Mouse (Mus musculus) ovary, adult 18-20 months (tissue): ENCODE measurements at regions not wholly inside any gene's neighbourhood (a gene's known extent, or its start where the extent isn't known, plus 50 kb on each side); places are given as distances from the start of the nearest gene placed in this dataset.

Experiments
- DNase-seq: peaks from one replicate; pipeline ENCODE4 v3.0.0; 2022; ENCODE audit warnings: low spot score, mixed read lengths

DNA sequence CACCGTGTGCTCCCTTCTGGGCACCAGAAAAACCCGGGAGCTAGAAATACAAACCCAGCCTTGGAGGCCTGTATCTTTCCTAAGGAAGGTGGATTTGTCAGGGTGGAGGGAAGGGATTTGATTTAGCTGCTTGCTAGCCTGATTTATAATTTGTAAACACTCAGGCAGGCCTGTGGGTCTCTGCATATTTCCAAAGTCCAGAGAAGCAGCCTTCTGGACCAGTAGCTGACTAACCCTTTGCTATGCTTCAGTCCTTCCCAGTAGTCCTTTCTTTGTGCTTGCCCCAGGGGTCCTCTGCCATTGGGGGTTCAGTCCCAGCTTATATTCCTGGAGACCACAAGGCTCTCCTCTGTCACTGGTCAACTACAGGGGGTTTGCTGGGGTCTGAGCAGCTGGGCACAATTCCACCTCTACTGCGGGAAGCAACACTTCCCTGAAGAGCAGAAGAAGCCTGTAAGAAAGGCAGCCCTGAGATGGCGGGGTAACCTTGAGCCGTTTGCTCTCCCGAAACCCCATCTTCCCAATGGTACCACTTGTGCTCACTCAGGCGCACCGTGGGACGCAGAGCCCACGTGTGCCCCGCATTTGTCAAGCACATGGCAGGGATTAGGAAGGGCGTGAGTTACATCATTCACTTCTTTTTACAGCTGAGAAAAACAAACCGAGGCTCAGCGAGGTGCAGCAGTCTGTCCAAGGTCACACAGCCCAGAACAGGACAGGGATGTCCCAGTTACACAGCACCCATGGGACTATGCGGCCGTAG is 85.7 kb downstream of the 1700001O22Rik start:
- DNase-seq: no peak

DNA sequence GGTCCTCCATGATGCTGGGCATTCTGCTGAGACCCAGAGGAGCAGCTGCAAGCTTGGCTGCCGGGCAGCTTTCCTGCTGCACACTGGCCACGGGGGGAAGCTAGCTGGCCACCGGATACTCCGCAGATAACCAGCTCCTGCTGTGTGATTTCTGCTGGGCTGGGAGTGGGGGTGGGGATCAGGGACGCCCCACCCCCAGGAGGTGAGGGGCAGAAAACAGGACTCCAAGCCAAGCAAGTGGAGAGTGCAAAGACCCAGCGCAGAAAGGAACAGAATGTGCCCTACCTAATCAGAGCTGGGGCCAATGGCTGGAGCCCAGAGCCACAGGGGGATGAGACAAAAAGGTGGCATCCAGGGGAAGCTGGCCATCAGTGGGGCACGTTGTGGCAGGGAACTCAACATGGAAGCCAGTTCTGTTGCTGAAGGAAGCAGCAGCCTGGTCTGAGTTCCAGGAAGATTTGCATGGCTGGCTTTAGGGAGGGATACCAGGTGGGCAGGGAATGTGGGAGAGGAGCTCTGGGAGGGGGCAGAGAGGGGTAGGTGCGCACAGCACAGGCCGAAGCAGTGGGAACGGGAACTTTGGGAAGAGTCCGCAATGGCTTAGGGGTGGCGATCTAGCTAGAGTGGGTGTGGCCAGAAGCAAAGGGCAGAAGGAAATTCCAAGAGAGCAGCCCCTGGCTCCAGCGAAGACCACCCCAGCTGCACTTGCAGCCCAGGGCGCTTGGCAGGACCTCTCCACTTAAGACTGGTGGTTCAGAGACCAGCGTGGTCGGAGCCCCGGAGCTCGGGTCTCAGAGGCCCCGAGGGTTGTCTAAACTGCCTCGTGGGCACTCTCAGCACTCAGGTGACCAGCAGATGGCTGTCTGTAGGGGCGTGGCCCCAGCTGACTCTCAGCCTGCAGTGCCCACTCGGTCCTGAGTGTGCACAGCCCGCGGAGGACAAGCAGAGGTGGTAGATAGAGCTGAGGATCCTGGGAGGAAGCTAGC is 86.6 kb downstream of the 1700001O22Rik start:
- DNase-seq: peak; percentile 59

DNA sequence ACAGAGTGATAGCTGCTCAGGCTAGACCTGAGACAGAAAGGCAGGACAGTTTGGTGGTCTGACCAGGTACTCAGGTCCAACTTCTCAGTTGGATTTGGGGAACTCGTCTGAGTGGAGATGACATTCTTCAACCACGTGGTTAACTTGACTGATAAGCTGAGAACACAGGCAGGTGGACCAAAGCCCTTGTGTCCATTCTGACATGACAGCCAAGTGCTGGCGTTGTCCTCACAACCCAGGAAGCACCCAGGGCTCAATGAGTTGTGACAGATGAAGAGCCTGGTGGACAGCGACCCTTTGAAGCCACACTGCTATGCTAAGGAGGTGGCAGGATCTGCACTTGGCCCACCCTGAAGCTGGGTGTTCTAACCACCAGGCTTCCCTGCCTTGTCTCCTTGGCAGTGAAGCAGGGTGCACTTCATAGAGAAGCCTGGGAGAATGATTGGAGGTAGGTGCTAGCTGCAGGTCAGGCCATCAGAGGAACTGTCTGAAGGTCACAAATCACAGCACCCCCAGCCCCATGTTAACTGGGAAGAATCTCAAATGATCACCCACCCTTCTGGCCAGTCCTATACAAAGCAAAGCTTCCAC is 87.6 kb downstream of the 1700001O22Rik start:
- DNase-seq: no peak

DNA sequence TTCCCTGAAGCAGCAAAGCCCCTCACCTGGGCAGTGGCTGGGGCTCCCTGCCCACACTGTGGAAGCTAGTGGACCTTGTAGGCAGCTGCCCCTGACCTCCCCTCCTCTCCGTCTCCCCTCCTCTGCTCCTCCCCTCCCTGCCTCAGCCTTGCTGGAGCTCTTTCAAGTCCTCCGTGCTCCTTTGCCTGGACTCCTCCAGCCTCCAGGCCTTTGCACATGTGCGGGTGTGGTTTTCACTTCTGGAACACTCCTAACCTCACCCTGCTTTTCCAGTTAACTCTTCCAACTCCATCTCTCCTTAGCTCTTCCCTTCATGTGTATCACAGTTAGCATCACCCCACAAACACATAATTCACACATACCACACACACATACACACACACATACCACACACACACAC is 89.9 kb downstream of the 1700001O22Rik start:
- peak; percentile 80 for DNase-seq

DNA sequence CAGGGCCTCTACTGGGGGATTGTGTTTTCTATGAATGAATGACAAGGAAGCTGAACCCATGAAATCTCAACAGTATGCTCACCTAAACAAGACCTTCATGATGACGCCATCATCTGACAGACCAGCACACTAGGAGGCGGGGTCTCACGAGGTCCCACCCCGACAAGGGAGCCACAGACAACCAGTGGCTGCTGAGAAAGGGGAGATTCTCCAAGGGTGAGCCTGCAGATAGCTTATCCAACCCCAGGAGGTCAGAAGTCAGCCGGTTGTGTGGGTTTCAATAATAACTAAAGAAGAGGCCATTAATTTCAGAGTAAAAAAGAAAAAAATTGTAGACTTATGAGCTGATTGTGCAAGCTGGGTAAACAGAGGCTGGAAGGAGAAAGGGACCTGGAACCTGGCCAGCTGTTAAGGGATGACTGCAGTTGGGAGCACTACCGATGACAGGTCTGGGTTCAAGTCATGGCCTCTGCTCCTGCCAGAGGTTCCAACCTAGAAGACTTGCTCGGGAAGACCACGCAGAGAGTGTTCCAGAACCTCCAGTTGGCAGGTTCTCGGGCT is 90.5 kb downstream of the 1700001O22Rik start:
- no peak for DNase-seq

DNA sequence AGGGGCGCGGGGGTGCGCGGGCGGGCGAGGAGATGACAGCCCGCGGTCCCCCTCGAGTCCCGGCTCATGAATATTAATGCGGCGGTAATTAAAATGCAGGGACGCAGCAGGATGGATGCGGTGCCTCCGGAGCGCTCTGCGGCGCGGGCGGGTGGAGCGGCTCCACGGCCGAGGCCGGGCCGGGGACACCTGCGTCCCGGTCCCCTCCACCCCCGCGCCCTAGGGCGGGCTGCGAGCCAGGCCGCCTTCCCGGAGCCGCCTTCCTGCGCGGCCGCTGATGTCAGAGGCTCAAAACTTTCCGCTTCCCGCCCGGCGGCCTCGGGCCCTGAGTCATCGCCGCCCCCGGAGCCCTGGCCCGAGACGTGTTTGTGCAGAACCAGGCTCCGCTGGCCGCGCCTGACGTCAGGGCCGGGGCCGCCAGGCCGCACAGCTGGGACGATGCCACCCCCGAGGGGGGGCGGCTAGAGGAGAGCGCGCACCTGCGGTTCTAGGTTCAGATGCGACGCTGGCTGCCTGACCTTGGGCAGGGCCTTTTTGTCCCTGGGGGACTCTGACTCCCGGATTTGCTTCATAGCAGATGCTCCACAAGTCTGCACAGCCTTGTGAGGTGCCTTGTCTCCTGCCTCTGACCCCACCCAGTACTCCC is 91.5 kb downstream of the 1700001O22Rik start:
- peak; percentile 91 for DNase-seq

DNA sequence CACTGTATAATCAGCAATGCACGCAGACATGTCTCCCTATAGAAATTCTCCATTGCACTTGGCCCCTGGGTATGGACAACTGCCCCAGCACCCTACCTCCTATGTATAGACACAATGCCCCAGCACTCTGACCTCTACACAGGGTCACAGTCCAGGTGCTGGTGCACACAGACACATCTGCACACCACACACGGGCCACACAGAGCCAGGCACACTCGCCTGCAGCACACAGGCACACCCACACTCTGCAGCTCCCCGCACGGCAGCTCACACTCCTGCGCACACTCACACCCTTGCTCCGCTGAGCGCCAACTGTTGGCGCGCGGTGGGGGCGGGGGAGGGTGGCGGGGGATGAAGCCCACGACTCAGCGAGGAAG is 92.0 kb downstream of the 1700001O22Rik start:
- no peak for DNase-seq

DNA sequence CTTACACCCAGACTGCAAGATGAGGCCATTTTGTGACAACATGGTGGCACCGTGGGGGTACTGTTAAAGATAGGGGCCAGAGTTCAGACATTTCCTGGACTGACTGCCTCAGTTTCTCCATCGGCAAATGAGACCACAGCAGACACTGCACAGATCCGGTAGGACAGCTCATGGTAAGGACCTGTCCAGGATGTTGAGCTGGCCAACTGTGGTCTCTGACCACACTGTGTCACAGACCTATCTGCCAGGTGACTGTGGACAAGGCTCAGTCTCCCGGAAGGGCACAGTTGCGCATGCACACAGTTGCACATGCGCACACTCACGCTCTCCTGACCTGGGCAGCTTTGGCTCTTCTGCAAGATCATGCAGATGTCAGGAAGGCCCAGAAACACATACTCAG is 92.6 kb downstream of the 1700001O22Rik start:
- no peak for DNase-seq

DNA sequence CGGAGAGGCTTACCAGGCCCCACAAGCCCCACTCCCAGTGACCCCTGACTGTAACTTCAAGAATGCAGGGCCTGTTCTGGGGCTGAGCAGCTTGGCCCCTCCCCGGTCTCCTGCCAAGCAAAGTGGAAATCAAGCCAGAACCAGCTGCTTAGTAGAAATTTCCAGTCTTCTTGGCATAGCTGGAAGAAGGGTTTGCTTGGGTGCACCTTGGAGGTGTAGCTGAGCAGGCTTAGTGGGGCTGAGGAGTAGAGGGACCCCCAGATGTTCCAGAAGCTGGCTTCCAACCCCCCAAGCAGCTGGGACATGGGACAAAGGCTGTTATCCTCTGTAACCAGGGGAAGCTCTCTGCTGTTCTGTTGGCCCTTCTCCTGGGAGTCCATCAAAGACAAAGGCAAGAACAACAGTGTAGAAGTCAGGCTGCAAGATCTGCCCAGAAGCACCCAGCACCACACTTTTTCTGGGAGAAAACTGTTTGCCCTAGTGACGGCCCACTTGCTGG is 94.0 kb downstream of the 1700001O22Rik start:
- no peak for DNase-seq

DNA sequence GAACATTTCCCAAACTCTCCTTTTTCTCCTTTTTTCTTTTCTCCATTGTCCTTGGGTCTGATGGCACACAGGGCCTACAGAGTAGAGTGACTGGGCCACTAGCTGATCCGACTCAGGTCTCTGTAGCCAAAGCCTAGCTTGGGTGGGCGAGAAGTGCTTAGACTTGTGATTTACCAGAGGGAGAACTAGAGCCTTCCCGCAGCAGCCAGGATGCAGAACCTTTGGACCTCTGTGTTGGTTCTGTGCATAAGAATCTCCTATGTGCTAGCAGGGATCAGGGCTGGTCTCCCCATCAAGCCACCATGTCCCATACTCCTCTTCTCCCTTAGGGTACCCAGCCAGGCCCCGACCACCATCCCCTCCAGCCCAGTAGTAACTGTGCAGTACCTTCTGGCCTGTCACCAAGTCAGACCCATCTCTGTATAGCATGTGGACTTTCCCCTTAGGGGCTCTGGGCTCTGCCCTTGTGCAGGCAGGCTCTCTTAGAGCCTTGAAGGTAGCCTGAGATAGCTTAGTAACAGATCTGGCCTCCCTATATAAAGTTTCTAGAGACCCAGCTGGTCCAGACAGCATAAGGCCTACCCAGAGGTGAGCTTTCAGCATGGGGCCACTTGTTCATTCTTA is 94.6 kb downstream of the 1700001O22Rik start:
- DNase-seq: no peak

DNA sequence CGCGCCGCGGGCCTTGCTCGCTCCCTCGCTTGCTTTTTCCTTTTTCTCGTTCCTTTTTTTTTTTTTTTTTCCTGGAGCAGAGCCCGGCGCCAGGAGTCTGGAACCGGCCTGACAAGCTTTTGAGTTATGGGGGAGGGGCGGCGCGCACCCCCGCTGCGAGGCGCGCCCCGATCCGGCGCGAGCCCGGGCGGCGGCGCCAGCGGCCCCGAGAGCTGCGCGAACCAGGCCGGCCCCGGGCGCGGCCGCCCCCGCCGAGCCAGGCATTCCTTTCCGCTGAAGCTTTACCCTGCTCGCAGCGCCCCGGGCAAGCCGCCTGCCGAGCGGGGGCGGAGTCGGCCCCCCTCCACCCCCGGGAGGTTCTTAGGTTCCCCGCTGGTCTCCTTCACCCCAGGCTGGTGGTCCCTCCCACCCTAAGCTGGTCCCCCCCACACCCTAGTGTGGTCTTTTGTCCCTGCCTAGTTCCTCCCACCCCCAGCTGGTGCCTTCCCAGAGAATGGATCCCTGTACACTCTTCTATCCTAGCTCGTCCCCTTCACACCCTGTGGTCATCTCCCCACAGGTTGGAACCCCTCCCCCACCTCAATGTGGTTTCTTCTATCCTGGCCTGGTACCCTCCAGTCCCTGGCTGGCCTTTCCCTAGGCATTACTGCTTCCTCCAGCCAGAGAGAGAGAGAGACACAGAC is 95.3 kb downstream of the 1700001O22Rik start:
- peak; percentile 78 for DNase-seq

DNA sequence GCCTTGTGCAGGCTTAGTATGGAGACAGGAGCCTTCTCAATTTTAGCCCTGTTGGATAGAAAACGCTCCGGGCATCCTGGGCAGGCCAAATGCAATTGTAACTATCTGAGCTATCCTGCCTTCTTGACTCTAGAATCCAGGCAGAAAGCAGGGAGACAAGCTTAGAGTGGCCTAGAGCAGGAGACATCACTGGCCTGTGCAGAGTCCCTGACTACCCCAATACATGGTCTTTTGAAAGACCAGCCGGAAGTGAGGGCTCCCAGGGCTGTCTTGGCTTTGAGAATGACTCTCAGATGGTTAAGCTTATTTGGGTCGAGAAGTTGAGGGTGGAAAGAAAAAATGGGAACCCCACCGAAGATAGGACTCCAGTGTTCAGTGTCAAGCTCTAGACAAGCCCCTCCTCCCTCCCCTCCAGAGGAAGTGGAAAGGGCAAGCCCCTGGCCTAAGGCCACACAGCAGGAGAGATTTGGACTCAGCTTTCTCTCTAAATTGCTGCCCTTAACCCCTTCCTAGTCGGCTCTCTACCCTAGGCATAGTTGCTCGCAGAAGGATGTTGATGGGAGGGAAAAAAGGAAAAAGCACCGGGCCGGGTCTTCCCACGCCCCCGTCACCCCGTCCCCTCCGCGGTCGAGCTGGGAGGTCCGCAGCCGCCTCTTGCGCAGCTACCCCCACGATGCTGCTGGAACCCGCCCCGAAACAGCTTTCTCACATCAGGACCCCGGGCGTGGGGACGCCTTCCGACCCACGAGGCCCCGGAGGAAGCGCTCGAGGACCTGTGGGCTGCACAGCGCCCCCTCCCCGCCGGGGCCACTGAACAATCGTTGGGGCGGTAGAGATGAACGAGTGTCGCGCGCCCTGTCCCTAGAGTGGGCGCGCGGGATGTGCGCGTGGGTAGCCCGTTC is 96.1 kb downstream of the 1700001O22Rik start:
- peak; percentile 69 for DNase-seq

DNA sequence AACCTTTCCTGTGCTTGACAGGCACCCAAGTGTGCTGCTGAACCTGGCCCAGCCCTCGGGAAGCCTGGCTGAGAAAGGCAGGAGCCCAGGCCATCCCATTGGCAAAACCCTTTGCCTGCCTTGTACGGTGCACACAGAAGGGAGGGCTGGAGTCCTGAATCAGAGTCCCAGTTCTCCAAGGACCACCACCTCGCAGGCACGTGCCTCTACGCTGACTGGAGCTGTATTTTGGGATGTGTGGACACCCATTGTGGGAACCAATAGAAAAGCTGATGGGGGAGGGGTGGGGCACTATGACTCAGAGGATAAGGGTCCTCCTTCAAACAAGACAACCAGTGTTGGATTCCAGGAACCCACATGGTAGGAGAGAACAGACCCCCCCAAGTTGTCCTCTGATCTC is 97.4 kb downstream of the 1700001O22Rik start:
- no peak for DNase-seq

DNA sequence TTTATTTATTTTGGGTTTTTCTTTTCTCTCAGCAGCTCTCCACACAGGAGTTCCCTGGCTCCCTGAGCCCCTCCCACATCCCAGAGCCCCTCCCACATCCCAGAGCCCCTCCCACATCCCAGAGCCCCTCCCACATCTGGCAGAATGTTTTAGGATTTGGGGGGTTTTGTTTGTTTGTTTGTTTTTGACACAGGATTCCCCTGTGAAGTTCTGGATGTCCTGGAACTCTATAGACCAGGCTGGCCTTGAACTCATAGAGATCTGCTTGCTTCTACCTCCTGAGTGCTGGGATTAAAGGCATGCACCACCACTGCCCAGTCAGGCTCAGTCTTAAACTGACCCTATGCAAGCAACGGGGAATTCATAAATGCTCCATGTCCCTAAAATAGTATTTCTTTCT is 100.2 kb downstream of the 1700001O22Rik start:
- DNase-seq: no peak

DNA sequence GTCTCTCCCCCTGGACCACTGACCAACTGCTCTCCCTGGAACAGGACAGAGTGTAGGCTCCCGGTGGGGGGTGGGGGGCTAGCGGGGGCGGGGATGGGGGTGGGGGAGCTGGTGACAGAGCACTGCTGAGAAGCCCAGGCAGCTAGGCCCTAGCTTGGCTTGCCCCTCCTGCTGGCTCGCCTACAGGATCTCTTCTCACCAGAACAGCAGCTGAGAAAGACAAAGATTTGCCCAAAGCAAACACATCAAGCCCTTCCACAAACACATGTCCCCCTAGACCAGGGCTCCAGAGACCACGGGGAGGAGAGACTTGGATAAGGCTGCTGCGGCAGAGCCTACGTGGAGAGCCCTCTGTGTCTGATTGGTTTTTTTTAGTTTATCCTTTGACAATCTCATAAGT is 100.8 kb downstream of the 1700001O22Rik start:
- DNase-seq: no peak

DNA sequence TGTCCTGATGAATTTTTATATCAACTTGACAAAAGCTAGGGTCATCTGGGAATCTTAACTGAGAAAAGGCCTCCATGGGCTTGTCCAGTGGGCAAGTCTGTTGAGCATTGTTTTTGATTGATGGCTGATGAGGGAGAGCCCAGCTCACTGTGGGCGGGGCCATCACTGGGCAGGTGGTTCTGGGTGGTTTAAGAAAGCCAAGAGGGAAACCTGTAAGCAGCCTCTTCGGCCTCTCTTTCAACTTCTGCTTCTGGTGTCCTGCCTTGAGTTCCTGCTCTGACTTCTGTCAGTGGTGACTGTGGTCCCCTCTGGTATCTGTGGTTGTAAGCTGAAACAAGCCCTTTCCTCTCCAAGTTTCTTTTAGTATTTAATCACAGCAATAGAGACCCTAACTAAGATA is 102.6 kb downstream of the 1700001O22Rik start:
- no peak for DNase-seq

DNA sequence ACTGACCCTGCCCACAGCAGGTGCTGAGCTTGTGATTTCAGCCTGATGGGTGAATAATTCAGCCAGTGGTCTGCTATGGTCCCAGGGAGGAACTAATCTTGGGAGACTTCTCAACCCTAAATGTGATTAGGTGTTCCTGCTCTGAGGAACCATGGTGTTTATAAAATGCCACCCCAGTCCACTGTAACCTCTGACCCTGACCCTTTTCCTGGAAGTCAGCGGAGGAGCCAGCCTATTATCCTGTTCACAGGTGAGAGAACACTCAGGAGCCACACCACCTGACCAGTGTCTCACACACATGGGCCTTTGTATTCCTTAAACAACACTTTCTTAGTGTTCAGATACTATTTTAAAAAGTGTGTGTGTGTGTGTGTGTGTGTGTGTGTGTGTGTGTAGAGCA is 103.0 kb downstream of the 1700001O22Rik start:
- DNase-seq: no peak

DNA sequence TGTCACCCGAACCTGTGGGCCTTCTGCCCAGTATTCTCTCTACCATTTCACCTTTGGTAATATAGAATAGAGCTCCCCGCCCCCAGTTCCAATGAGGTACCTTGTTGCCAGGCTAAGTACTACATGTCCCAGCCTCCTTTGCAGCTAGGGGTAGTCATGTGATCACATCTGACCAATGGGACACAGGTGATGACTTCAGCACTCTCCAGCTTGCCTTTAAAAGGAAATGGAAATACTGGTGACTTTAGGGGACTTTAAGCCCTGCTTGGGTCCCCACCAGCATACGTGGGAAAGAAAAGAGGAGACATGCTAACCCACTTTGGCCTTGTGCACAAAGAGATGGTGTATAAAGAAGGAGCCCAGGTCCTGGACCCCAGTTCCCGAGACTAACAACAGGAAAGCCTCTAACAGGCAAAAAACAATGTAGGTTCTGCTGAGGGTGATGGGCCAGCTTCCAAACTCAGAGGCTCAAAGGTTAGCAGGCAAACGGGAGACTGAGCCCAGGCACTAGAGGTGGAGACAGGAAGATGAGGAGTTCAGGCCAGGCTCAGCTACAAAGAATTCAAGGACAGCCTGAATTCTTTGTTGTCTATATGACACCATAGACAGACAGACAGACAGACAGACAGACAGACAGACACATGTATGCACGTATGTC is 103.5 kb downstream of the 1700001O22Rik start:
- DNase-seq: peak; percentile 70
